Mouse (Mus musculus) gastrocnemius, postnatal 36 days (tissue): ENCODE data around the gene Pramel7. TPM values are rescaled to one million over a fixed set of nuclear protein-coding genes. Genes with fewer than 3 reads are reported as not detected.
"Not testable (repeated sequence)": the region's sequence is repeated elsewhere in the genome, so short reads cannot be mapped to it uniquely, and the experiment has no call there.

Source experiments
- DNase-seq, 2 experiments: peaks; one replicate each; pipeline ENCODE4 v3.0.0; 2022
- intact Hi-C: fragments of 180-260 bp; cut with DNase I; formaldehyde crosslinking; loops from one replicate; pipeline ENCODE4 v1.15.1; 2025
- long read RNA-seq, 2 experiments: library from polyadenylated mRNA; stranded (forward); transcript quantifications; one replicate each; pipeline ENCODE4 v2.0.0; 2021
- total RNA-seq, 2 experiments: library from RNA; stranded (reverse); gene quantifications; 2 replicates each; pipeline ENCODE4 v1.2.3; 2021

The Pramel7 gene
- not detected for total RNA-seq
- long read RNA-seq, experiment 1, result 0 reads
- long read RNA-seq, experiment 2, result 0 reads

GRCm38 (mm10) chr2:87496993-87497392, at the start of gene Pramel7:
Pramel7 (minus strand) TSS chr2:87497093.
- DNase-seq, intact Hi-C loops: not testable (repeated sequence)

- intact Hi-C loops, result no loop called here
- no peak for DNase-seq
These were observed 48.5 kb upstream of the Pramel7 start, which contains the start of gene Olfr1128 for GRCm38 (mm10) chr2:87545442-87545841. Olfr1128 (minus strand) TSS chr2:87545542.

DNA sequence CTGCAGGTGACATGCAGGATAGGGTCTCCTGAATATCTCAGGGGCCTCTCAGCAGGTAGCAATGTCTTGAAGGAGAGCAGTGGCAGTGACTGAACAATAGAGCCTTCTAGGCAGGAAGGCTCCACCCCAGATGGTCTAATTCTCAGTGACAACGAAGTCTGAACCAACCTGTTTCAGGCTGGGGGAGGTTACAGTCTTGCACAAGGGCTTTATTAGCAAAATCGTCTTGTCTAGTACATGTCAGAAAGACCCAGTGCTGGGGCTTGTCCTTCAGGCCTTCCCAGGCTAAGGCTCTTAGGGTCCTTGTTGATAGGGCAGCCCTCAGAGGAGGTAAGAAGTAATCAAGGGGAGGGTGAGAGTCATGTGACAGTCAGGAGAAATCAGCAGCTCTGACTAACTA, 37.9 kb upstream of the Pramel7 start:
- no peak for DNase-seq
- intact Hi-C loops, result no loop called here

DNA sequence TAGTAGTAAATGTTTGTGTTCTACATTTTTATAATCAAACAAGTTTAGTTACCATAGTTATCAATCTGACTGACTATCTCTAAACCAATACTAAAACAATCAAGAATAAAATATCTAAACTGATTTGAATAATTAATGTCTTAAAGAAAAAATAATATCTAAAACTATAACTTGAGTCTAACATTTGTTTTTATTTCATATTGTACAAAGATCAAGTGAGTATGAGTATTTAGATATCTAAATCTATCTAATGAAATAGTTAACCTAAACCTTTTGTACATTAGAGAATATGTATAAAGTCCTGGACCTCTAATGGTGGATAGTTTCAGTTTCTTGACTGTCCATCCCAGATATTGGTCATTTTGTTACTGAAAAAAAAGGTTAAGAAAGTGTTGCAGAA, 34.6 kb upstream of the Pramel7 start, which contains the start of gene Olfr153:
Gene Olfr153 (plus strand): TSS at position 301 of the 400 bp plus-strand sequence.
- intact Hi-C loops, result no loop called here
- DNase-seq, result no peak

DNA sequence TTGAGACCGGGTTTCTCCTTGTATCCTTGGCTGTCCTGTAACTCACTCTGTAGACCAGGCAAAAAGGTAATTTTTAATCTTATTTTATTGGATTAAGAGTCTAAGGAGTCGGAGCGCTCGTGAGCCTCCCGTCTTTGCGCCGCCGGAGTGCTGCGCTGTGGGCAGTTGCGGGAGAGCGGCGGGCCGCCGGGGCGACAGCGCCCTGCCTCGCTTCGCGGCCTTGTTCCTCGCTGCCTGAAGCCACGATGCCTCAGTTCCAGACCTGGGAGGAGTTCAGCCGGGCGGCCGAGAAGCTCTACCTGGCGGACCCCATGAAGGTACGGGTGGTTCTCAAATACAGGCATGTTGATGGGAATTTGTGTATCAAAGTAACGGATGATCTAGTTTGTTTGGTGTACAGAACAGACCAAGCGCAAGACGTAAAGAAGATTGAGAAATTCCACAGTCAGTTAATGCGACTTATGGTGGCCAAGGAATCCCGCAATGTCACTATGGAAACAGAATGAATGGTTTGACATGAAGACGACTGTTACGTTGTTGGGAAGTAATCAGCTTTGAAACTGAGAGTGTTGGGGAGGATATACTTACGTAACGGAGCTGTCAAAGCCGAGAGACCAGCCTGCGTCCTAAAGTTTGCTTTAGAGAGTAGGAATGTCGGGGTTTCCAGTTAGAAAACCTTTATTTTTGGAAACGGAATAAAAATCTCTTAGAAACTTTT, 29.2 kb upstream of the Pramel7 start:
- DNase-seq, intact Hi-C loops: not testable (repeated sequence)

DNA sequence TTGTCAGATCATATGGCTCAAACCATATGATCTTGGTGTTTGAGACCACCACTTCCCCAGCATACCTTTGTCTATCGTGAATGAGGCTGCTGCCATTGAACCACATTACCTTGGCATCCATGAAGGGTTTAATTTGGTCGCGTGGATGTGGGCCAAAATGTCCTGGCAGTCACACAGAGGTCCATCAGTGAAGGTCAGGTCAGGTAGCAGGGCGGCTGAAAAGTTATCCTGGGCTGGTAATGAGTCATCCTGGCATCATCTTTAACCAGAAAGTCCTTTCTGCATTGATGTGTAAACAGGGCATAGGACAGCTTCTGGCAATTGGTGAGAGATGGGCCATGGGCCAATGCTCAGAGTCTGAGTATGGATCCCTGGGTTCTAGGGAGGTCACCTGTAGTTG, 23.8 kb upstream of the Pramel7 start:
- intact Hi-C loops, result no loop called here
- DNase-seq, result no peak

GRCm38 (mm10) chr2:87516581-87516980, 19.7 kb upstream of the Pramel7 start:
- intact Hi-C loops, result no loop called here
- DNase-seq, result no peak

- DNase-seq, result no peak
- intact Hi-C loops, result no loop called here
These were observed 18.7 kb upstream of the Pramel7 start for GRCm38 (mm10) chr2:87515457-87516060.

GRCm38 (mm10) chr2:87515046-87515445, 18.2 kb upstream of the Pramel7 start:
- DNase-seq, result no peak
- intact Hi-C loops, result no loop called here

DNA sequence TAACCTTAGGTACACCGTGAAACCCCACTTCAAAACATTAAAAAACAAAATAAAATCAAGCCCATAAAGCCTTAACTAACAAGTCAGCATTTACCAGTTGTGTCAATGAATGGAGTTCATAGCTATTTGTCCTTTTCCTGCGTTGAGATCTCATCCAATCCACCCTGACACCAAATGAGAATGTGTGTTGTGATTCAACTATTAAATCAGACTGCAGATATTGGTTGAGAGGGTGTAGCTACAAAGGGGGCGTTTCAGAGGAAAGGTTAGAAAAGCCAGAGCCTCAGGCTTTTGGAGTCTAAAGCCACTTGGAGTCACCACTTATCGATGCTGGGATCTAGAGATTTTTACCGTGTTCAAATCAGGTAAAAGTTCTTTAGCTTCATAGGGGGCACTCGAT, 9.4 kb upstream of the Pramel7 start, which contains the start of gene Pramel6:
Gene Pramel6 (plus strand): TSS at position 301 of the 400 bp plus-strand sequence.
- DNase-seq, result no peak
- intact Hi-C loops, result no loop called here

- intact Hi-C loops, result no loop called here
- DNase-seq, result no peak
These were observed 14.6 kb downstream of the Pramel7 start for GRCm38 (mm10) chr2:87482276-87482675.

DNA sequence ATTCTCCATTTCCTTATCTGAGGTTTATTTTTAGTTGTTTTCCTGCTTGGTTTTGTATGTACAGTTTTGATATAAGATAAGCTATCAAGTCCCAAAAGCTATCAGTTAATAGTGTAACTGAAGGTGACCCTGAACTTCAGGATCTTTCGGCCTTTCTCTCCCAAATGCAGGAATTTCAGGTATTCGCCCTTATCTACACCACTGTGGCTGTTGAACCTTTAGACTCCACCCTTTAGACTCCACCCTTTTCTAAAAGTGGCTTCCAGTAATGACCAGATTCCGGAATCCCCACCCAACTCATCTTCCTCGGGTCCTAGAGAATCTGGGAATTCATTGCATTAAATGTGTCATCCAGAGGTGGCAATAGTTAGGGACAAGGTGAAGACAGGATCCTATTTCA, 15.7 kb downstream of the Pramel7 start:
- intact Hi-C loops, result no loop called here
- DNase-seq, result no peak

DNA sequence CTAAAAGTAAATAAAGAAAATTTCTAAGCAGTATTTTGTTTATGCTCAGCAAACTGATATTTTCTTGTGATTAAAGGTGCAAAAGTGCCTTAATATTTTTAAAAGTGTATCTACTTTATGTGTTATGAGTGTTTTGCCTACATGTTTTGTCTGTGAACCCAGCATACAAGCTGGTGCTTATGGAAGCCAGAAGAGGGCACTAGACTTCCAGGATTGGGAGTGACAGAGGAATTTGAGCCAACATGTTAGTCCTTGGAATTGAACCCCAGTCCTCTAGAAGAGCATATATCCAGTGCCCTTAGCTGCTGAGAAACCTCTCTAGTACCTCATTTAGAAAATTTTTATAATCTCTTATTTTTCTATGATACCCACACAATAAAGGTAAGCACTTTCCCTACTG, 16.7 kb downstream of the Pramel7 start:
- intact Hi-C loops, result no loop called here
- no peak for DNase-seq

DNA sequence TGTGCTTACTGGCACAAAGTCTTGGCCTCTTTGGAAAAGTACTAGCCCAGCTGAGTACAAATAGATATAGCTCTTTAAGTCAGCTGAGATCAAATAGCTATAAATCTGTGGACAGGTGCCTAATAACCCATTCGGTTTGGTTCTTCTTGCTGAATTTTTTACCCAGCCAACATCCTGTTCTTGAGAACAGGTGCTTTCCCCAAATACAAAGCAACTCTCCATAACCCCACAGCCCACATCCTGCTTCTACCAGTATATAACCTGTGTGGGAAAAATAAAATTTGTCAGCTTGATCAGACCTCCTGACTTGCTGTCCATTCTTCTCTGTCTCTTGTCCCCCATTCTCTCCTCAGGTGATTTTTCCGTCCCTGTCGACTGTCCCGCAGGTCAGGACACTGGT, 35.1 kb downstream of the Pramel7 start:
- DNase-seq, result no peak
- intact Hi-C loops, result no loop called here

GRCm38 (mm10) chr2:87453662-87454061, 43.2 kb downstream of the Pramel7 start, which contains the start of gene Olfr1126:
Olfr1126 (plus strand) TSS chr2:87453962.
- intact Hi-C loops, result no loop called here

More at GRCm38 (mm10) chr2:87453662-87454061, 43.2 kb downstream of the Pramel7 start, which contains the start of gene Olfr1126:
- DNase-seq, result no peak

Other genes starting within 250 kb of the Pramel7 start
- not detected for gene Olfr1115, start 249.1 kb downstream of the Pramel7 start, total RNA-seq
- not detected for gene Olfr1116, start 229.6 kb downstream of the Pramel7 start, total RNA-seq
- not detected for gene Olfr1118, start 189.5 kb downstream of the Pramel7 start, total RNA-seq
- gene Olfr1120, start 142.3 kb downstream of the Pramel7 start, total RNA-seq, result not detected
- gene Olfr1121, start 127.2 kb downstream of the Pramel7 start, total RNA-seq, result not detected
- under 1 TPM in 1 of 2 experiments, not detected in 1; 0.05 TPM for gene Olfr1122, start 111.2 kb downstream of the Pramel7 start, total RNA-seq
- not detected for gene Olfr1123, start 80.5 kb downstream of the Pramel7 start, total RNA-seq
- gene Olfr1124, start 66.8 kb downstream of the Pramel7 start, total RNA-seq, result not detected
- not detected for gene Olfr1126, start 43.1 kb downstream of the Pramel7 start, total RNA-seq
- not detected for gene Pramel6, start 9.5 kb upstream of the Pramel7 start, total RNA-seq
- gene Olfr153, start 34.7 kb upstream of the Pramel7 start, total RNA-seq, result not detected
- gene Olfr1128, start 48.4 kb upstream of the Pramel7 start, total RNA-seq, result not detected
- gene Olfr1129, start 76.8 kb upstream of the Pramel7 start, total RNA-seq, result not detected
- not detected for gene Olfr1130, start 109.1 kb upstream of the Pramel7 start, total RNA-seq
- gene Olfr1131, start 130.0 kb upstream of the Pramel7 start, total RNA-seq, result not detected
- not detected for gene Olfr1132, start 140.4 kb upstream of the Pramel7 start, total RNA-seq
- gene Olfr1133, start 150.3 kb upstream of the Pramel7 start, total RNA-seq, result not detected
- gene Olfr1134, start 161.4 kb upstream of the Pramel7 start, total RNA-seq, result not detected
- not detected for gene Olfr1135, start 176.6 kb upstream of the Pramel7 start, total RNA-seq
- gene Olfr1136, start 196.9 kb upstream of the Pramel7 start, total RNA-seq, result not detected
- not detected for gene Olfr1137, start 216.1 kb upstream of the Pramel7 start, total RNA-seq
- not detected for gene Olfr1138, start 242.9 kb upstream of the Pramel7 start, total RNA-seq
- gene Olfr1140, start 246.7 kb upstream of the Pramel7 start, total RNA-seq, result not detected